Mouse (Mus musculus): ENCODE results near the gene Blvrb. TPM values are rescaled to one million over a fixed set of nuclear protein-coding genes. Genes with fewer than 3 reads are reported as not detected.

Blvrb gene
- polyA plus RNA-seq, 1 experiment from 2014 or later: 84.7 TPM

- Histone ChIP-seq H3K27me3 (replicated peaks) (no peaks in the 10 kb centered on the region), H3K27ac (replicated peaks) (peak overlapping the region; percentile 95)
- WGBS: under 1% methylated on average over 34 of the region's 34 CpGs
These were observed 26.2 kb downstream of the Blvrb start for GRCm38 (mm10) chr7:27473835-27474489.

GRCm38 (mm10) chr7:27474490-27474954 is 26.7 kb downstream of the Blvrb start:
- peaks cover 23% of the 10 kb centered on the region for H3K36me3 ChIP-seq
- H3K4me1 ChIP-seq: peaks cover 35% of the 10 kb centered on the region
- ATAC-seq (ENCODE audit: extremely low read depth, insufficient number of reproducible peaks, low FRiP score, low TSS enrichment): peak; percentile 82
- peak overlapping the region; percentile 79 for H3K4me3 ChIP-seq
- whole genome bisulfite sequencing: 0% methylated on average over 23 of the region's 23 CpGs
- no peaks in the 10 kb centered on the region for H3K27me3 ChIP-seq (replicated peaks)
- peak overlapping the region; percentile 77 for H3K4me2 ChIP-seq
- H3K9ac ChIP-seq: peak overlapping the region; percentile 91
- no peaks in the 10 kb centered on the region for H3K9me3 ChIP-seq
- peak overlapping the region; percentile 95 for H3K27ac ChIP-seq (replicated peaks)

More at GRCm38 (mm10) chr7:27473835-27474489, 26.2 kb downstream of the Blvrb start:
- H3K4me2 ChIP-seq: peak overlapping the region; percentile 77
- H3K9me3 ChIP-seq: no peaks in the 10 kb centered on the region
- peaks cover 35% of the 10 kb centered on the region for H3K4me1 ChIP-seq
- peaks cover 23% of the 10 kb centered on the region for H3K36me3 ChIP-seq
- peak overlapping the region; percentile 79 for H3K4me3 ChIP-seq
- peak overlapping the region; percentile 91 for H3K9ac ChIP-seq
- ATAC-seq (ENCODE audit: extremely low read depth, insufficient number of reproducible peaks, low FRiP score, low TSS enrichment): no peak

GRCm38 (mm10) chr7:27475596-27475995 is 27.8 kb downstream of the Blvrb start:
- no peak for ATAC-seq (ENCODE audit: extremely low read depth, insufficient number of reproducible peaks, low FRiP score, low TSS enrichment)
- WGBS: 85% methylated on average over 2 of the region's 2 CpGs
- Histone ChIP-seq H3K4me3 (peak overlapping the region; percentile 79), H3K4me2 (peak overlapping the region; percentile 77), H3K4me1 (peaks cover 37% of the 10 kb centered on the region), H3K27ac (replicated peaks) (peak overlapping the region; percentile 68), H3K9me3 (no peaks in the 10 kb centered on the region), H3K9ac (peak overlapping the region; percentile 75), H3K27me3 (replicated peaks) (no peaks in the 10 kb centered on the region), H3K36me3 (peaks cover 23% of the 10 kb centered on the region)

- 91% methylated on average over 14 of the region's 14 CpGs for WGBS
- peaks cover 43% of the 10 kb centered on the region for H3K4me1 ChIP-seq
- H3K27ac ChIP-seq (replicated peaks): peak overlapping the region; percentile 68
- H3K4me2 ChIP-seq: peak overlapping the region; percentile 77
- H3K9ac ChIP-seq: peak overlapping the region; percentile 75
- H3K36me3 ChIP-seq: peaks cover 23% of the 10 kb centered on the region
- H3K9me3 ChIP-seq: no peaks in the 10 kb centered on the region
- H3K27me3 ChIP-seq (replicated peaks): no peaks in the 10 kb centered on the region
- peak overlapping the region; percentile 79 for H3K4me3 ChIP-seq
- ATAC-seq (ENCODE audit: extremely low read depth, insufficient number of reproducible peaks, low FRiP score, low TSS enrichment): no peak
These were observed 28.4 kb downstream of the Blvrb start for GRCm38 (mm10) chr7:27476098-27476635.

- 72% methylated on average over 7 of the region's 7 CpGs for WGBS
- Histone ChIP-seq H3K27ac (replicated peaks) (no peak overlapping the region), H3K36me3 (peaks cover 23% of the 10 kb centered on the region), H3K27me3 (replicated peaks) (no peaks in the 10 kb centered on the region), H3K4me2 (peak overlapping the region; percentile 13; the same call in 1 of the 2 replicates), H3K4me1 (peaks cover 49% of the 10 kb centered on the region), H3K9ac (no peak overlapping the region), H3K4me3 (no peak overlapping the region), H3K9me3 (no peaks in the 10 kb centered on the region)
- no peak for ATAC-seq (ENCODE audit: extremely low read depth, insufficient number of reproducible peaks, low FRiP score, low TSS enrichment)
These were observed 30.8 kb downstream of the Blvrb start for GRCm38 (mm10) chr7:27478561-27478960.

- 75% methylated on average over 1 of the region's 1 CpGs for WGBS
- H3K27ac ChIP-seq (replicated peaks): no peak overlapping the region
- ATAC-seq (ENCODE audit: extremely low read depth, insufficient number of reproducible peaks, low FRiP score, low TSS enrichment): no peak
These were observed 32.0 kb downstream of the Blvrb start for GRCm38 (mm10) chr7:27479750-27480149.

GRCm38 (mm10) chr7:27480506-27480905 is 32.7 kb downstream of the Blvrb start:
- 55% methylated on average over 3 of the region's 3 CpGs for WGBS
- peak overlapping the region; percentile 81 for H3K9ac ChIP-seq
- H3K4me3 ChIP-seq: peak overlapping the region; percentile 47
- H3K36me3 ChIP-seq: peaks cover 23% of the 10 kb centered on the region
- H3K27ac ChIP-seq (replicated peaks): peak overlapping the region; percentile 91
- H3K27me3 ChIP-seq (replicated peaks): no peaks in the 10 kb centered on the region
- no peaks in the 10 kb centered on the region for H3K9me3 ChIP-seq
- ATAC-seq (ENCODE audit: extremely low read depth, insufficient number of reproducible peaks, low FRiP score, low TSS enrichment): no peak
- peaks cover 44% of the 10 kb centered on the region for H3K4me1 ChIP-seq
- peak overlapping the region; percentile 70 for H3K4me2 ChIP-seq

More at GRCm38 (mm10) chr7:27479750-27480149, 32.0 kb downstream of the Blvrb start:
- no peaks in the 10 kb centered on the region for H3K9me3 ChIP-seq
- peaks cover 23% of the 10 kb centered on the region for H3K36me3 ChIP-seq
- H3K4me1 ChIP-seq: peaks cover 49% of the 10 kb centered on the region
- no peak overlapping the region for H3K4me3 ChIP-seq
- H3K27me3 ChIP-seq (replicated peaks): no peaks in the 10 kb centered on the region
- no peak overlapping the region for H3K9ac ChIP-seq
- no peak overlapping the region for H3K4me2 ChIP-seq

- Histone ChIP-seq H3K27me3 (replicated peaks) (no peaks in the 10 kb centered on the region), H3K27ac (replicated peaks) (peak overlapping the region; percentile 91), H3K4me1 (peaks cover 43% of the 10 kb centered on the region), H3K4me2 (peak overlapping the region; percentile 70), H3K9ac (peak overlapping the region; percentile 81), H3K9me3 (no peaks in the 10 kb centered on the region), H3K4me3 (peak overlapping the region; percentile 47), H3K36me3 (peaks cover 21% of the 10 kb centered on the region)
- WGBS: 12% methylated on average over 11 of the region's 11 CpGs
- ATAC-seq (ENCODE audit: extremely low read depth, insufficient number of reproducible peaks, low FRiP score, low TSS enrichment): no peak
These were observed 33.3 kb downstream of the Blvrb start for GRCm38 (mm10) chr7:27480927-27481626.

- peak; percentile 95 for ATAC-seq (ENCODE audit: extremely low read depth, insufficient number of reproducible peaks, low FRiP score, low TSS enrichment)
- Histone ChIP-seq H3K9ac (peak overlapping the region; percentile 81), H3K36me3 (peaks cover 16% of the 10 kb centered on the region), H3K4me3 (peak overlapping the region; percentile 47), H3K4me2 (peak overlapping the region; percentile 70), H3K27me3 (replicated peaks) (no peaks in the 10 kb centered on the region), H3K27ac (replicated peaks) (peak overlapping the region; percentile 91), H3K4me1 (peaks cover 38% of the 10 kb centered on the region), H3K9me3 (no peaks in the 10 kb centered on the region)
- 0% methylated on average over 8 of the region's 12 CpGs for WGBS
These were observed 33.8 kb downstream of the Blvrb start for GRCm38 (mm10) chr7:27481627-27481969.

GRCm38 (mm10) chr7:27483860-27484259 is 36.1 kb downstream of the Blvrb start:
- ATAC-seq (ENCODE audit: extremely low read depth, insufficient number of reproducible peaks, low FRiP score, low TSS enrichment): no peak

GRCm38 (mm10) chr7:27486102-27486769 is 38.5 kb downstream of the Blvrb start:
- no peaks in the 10 kb centered on the region for H3K27me3 ChIP-seq (replicated peaks)
- H3K4me2 ChIP-seq: peak overlapping the region; percentile 71
- peak overlapping the region; percentile 99 for H3K27ac ChIP-seq (replicated peaks)
- peak overlapping the region; percentile 95 for H3K9ac ChIP-seq
- peak overlapping the region; percentile 85 for H3K4me3 ChIP-seq
- 4% methylated on average over 13 of the region's 13 CpGs for WGBS
- no peaks in the 10 kb centered on the region for H3K9me3 ChIP-seq
- H3K36me3 ChIP-seq: peaks cover 17% of the 10 kb centered on the region
- ATAC-seq (ENCODE audit: extremely low read depth, insufficient number of reproducible peaks, low FRiP score, low TSS enrichment): no peak
- peaks cover 48% of the 10 kb centered on the region for H3K4me1 ChIP-seq

More at GRCm38 (mm10) chr7:27483860-27484259, 36.1 kb downstream of the Blvrb start:
- no peak overlapping the region for H3K4me2 ChIP-seq
- H3K9me3 ChIP-seq: no peaks in the 10 kb centered on the region
- H3K4me3 ChIP-seq: no peak overlapping the region
- peaks cover 4% of the 10 kb centered on the region for H3K36me3 ChIP-seq
- no peak overlapping the region for H3K9ac ChIP-seq
- peaks cover 36% of the 10 kb centered on the region for H3K4me1 ChIP-seq
- H3K27ac ChIP-seq (replicated peaks): no peak overlapping the region
- H3K27me3 ChIP-seq (replicated peaks): no peaks in the 10 kb centered on the region
- 80% methylated on average over 4 of the region's 4 CpGs for WGBS
